Mouse (Mus musculus): Measurements from ENCODE around the gene Ttc13. TPM values are rescaled to one million over a fixed set of nuclear protein-coding genes. Genes with fewer than 3 reads are reported as not detected.

The Ttc13 gene
- polyA plus RNA-seq (2015; fragmentation: Nextera tagmentation; extraction: Ambion mirVana): 34.7 and 35.0 TPM in 2 replicates

DNA sequence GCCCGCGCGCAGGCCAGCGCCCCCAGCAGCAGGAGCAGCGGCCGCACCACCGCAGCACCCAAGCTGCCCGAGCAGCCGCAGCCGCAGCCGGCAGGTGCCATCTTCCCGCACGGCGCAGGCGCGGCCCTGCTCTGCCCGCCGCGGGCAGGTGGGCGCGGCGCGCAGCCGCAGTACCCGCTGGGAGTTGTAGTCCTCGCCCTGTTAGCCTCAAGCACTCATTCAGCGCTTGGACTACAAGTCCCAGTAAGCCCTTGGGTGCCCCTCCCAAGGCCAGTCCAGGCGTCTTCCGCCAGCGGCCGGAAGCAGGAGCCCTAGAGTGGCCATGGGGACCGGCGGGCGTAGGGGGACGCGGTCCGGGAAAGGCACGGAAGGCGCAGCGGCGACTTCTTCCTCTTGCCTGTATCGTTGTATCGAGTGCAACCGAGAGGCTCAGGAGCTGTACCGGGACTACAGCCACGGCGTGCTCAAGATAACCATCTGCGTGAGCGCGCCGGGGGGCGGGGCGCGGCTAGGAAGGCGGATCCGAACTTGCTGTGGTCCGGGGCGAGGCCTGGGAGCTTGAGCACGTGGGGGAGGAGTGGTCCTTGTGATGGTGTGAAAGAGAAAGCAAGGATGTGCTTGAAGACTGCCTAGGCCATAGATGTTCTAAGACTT is at the start of gene Ttc13, which contains the start of gene Arv1:
Ttc13 (minus strand) TSS at position 122 of the 654 bp plus-strand sequence.
Arv1 (plus strand) TSS at position 278 of the 654 bp plus-strand sequence.
- 1% methylated on average over 59 of the region's 59 CpGs for WGBS
- no peaks in the 10 kb centered on the region for H3K9me3 ChIP-seq (ENCODE audit: control insufficient read depth, low read length)
- H3K4me3 ChIP-seq (ENCODE audit: low read length): peak within 1 kb of the TSS; percentile 93
- peaks cover 17% of the 10 kb centered on the region for H3K4me1 ChIP-seq (ENCODE audit: control insufficient read depth, insufficient read depth, low read length)
- ATAC-seq: peak; percentile 100
- H3K27me3 ChIP-seq (replicated peaks; ENCODE audit: control insufficient read depth, insufficient read depth, low read length): no peaks in the 10 kb centered on the region
- H3K27ac ChIP-seq (ENCODE audit: low read length): peak within 1 kb of the TSS; percentile 61; the same call in 1 of the 2 replicates
- peak within 1 kb of the TSS; percentile 92 for H3K4me2 ChIP-seq (ENCODE audit: low read depth, low read length)
- H3K9ac ChIP-seq (ENCODE audit: low read depth, low read length): peak within 1 kb of the TSS; percentile 90
- H3K36me3 ChIP-seq (ENCODE audit: control insufficient read depth, insufficient read depth, low read length): no peaks in the 10 kb centered on the region

- Histone ChIP-seq H3K27ac (ENCODE audit: low read length) (no peak overlapping the region), H3K4me3 (ENCODE audit: low read length) (no peak overlapping the region), H3K9me3 (ENCODE audit: control insufficient read depth, low read length) (no peaks in the 10 kb centered on the region), H3K9ac (ENCODE audit: low read depth, low read length) (no peak overlapping the region), H3K4me2 (ENCODE audit: low read depth, low read length) (no peak overlapping the region), H3K27me3 (replicated peaks; ENCODE audit: control insufficient read depth, insufficient read depth, low read length) (no peaks in the 10 kb centered on the region), H3K36me3 (ENCODE audit: control insufficient read depth, insufficient read depth, low read length) (no peaks in the 10 kb centered on the region), H3K4me1 (ENCODE audit: control insufficient read depth, insufficient read depth, low read length) (no peaks in the 10 kb centered on the region)
- no peak for ATAC-seq
- WGBS: 70% methylated on average over 7 of the region's 7 CpGs
These were observed 41.3 kb upstream of the Ttc13 start for GRCm38 (mm10) chr8:124763061-124763460.

DNA sequence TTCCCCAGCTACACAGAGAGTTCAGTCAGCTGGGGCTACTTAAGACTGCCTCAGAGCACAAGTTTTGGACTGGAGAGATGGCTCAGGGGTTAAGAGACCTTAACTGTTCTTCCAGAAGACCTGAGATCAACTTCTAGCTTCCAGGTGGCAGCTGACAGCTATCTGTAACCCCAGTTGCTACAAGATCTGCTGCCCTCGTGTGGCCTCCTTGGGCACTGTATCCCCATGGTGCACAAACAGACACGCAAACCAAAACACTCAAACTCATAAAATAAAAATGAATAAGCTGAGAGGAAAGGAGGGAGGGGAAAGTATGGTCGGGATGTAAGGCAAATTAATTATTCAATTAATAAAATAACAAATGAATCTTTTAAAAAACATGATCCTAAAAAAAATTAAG is 36.8 kb upstream of the Ttc13 start:
- Histone ChIP-seq H3K4me3 (ENCODE audit: low read length) (no peak overlapping the region), H3K4me1 (ENCODE audit: control insufficient read depth, insufficient read depth, low read length) (peaks cover 14% of the 10 kb centered on the region), H3K9ac (ENCODE audit: low read depth, low read length) (no peak overlapping the region), H3K9me3 (ENCODE audit: control insufficient read depth, low read length) (no peaks in the 10 kb centered on the region), H3K27me3 (replicated peaks; ENCODE audit: control insufficient read depth, insufficient read depth, low read length) (no peaks in the 10 kb centered on the region), H3K36me3 (ENCODE audit: control insufficient read depth, insufficient read depth, low read length) (no peaks in the 10 kb centered on the region), H3K27ac (ENCODE audit: low read length) (no peak overlapping the region), H3K4me2 (ENCODE audit: low read depth, low read length) (no peak overlapping the region)
- 42% methylated on average over 3 of the region's 3 CpGs for WGBS
- no peak for ATAC-seq

- Histone ChIP-seq H3K4me2 (ENCODE audit: low read depth, low read length) (no peak overlapping the region), H3K9me3 (ENCODE audit: control insufficient read depth, low read length) (no peaks in the 10 kb centered on the region), H3K9ac (ENCODE audit: low read depth, low read length) (no peak overlapping the region), H3K36me3 (ENCODE audit: control insufficient read depth, insufficient read depth, low read length) (no peaks in the 10 kb centered on the region), H3K27me3 (replicated peaks; ENCODE audit: control insufficient read depth, insufficient read depth, low read length) (0 out of 2 replicates have a peak, but pooled peaks cover 4% of the 10 kb centered on the region), H3K4me3 (ENCODE audit: low read length) (no peak overlapping the region), H3K4me1 (ENCODE audit: control insufficient read depth, insufficient read depth, low read length) (peaks cover 22% of the 10 kb centered on the region), H3K27ac (ENCODE audit: low read length) (no peak overlapping the region)
- 74% methylated on average over 5 of the region's 5 CpGs for WGBS
- no peak for ATAC-seq
These were observed 34.8 kb upstream of the Ttc13 start for GRCm38 (mm10) chr8:124756601-124757000.

DNA sequence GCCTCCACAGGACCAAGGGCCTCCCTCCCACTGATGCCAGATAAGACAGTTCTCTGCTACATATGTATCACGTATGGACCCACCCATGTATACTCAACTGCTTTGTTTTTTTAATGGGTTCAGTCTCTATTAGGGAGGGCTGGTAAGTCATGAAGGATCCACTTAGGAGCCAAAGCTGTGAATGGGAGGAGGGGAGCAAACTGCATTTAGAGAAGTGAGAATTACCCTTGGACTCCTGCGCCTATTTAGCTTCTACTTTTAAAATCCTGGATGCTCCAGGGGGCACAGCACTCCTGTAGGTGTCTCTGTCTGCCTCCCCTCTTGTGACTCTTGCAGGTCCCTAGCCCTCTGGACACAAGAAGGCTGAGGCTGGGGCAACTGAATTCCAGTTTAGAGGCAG is 34.4 kb upstream of the Ttc13 start:
- H3K9me3 ChIP-seq (ENCODE audit: control insufficient read depth, low read length): no peaks in the 10 kb centered on the region
- no peak for ATAC-seq
- peaks cover 5% of the 10 kb centered on the region; the same call in 1 of the 2 replicates for H3K27me3 ChIP-seq (replicated peaks; ENCODE audit: control insufficient read depth, insufficient read depth, low read length)
- H3K27ac ChIP-seq (ENCODE audit: low read length): no peak overlapping the region
- H3K4me2 ChIP-seq (ENCODE audit: low read depth, low read length): no peak overlapping the region
- H3K4me3 ChIP-seq (ENCODE audit: low read length): no peak overlapping the region
- 76% methylated on average over 2 of the region's 2 CpGs for WGBS
- no peaks in the 10 kb centered on the region for H3K36me3 ChIP-seq (ENCODE audit: control insufficient read depth, insufficient read depth, low read length)
- peaks cover 24% of the 10 kb centered on the region for H3K4me1 ChIP-seq (ENCODE audit: control insufficient read depth, insufficient read depth, low read length)
- no peak overlapping the region for H3K9ac ChIP-seq (ENCODE audit: low read depth, low read length)

GRCm38 (mm10) chr8:124755481-124755880 is 33.7 kb upstream of the Ttc13 start:
- Histone ChIP-seq H3K9me3 (ENCODE audit: control insufficient read depth, low read length) (no peaks in the 10 kb centered on the region), H3K36me3 (ENCODE audit: control insufficient read depth, insufficient read depth, low read length) (no peaks in the 10 kb centered on the region), H3K27me3 (replicated peaks; ENCODE audit: control insufficient read depth, insufficient read depth, low read length) (peaks cover 11% of the 10 kb centered on the region; the same call in 1 of the 2 replicates), H3K27ac (ENCODE audit: low read length) (no peak overlapping the region), H3K4me3 (ENCODE audit: low read length) (no peak overlapping the region), H3K4me2 (ENCODE audit: low read depth, low read length) (no peak overlapping the region), H3K9ac (ENCODE audit: low read depth, low read length) (no peak overlapping the region), H3K4me1 (ENCODE audit: control insufficient read depth, insufficient read depth, low read length) (peaks cover 26% of the 10 kb centered on the region)
- 84% methylated on average over 8 of the region's 8 CpGs for WGBS
- no peak for ATAC-seq

GRCm38 (mm10) chr8:124754792-124755190 is 33.0 kb upstream of the Ttc13 start:
- peaks cover 26% of the 10 kb centered on the region for H3K4me1 ChIP-seq (ENCODE audit: control insufficient read depth, insufficient read depth, low read length)
- H3K9ac ChIP-seq (ENCODE audit: low read depth, low read length): no peak overlapping the region
- H3K36me3 ChIP-seq (ENCODE audit: control insufficient read depth, insufficient read depth, low read length): no peaks in the 10 kb centered on the region
- 33% methylated on average over 4 of the region's 4 CpGs for WGBS
- H3K9me3 ChIP-seq (ENCODE audit: control insufficient read depth, low read length): no peaks in the 10 kb centered on the region
- H3K27me3 ChIP-seq (replicated peaks; ENCODE audit: control insufficient read depth, insufficient read depth, low read length): peaks cover 17% of the 10 kb centered on the region
- no peak overlapping the region for H3K4me3 ChIP-seq (ENCODE audit: low read length)
- no peak overlapping the region for H3K27ac ChIP-seq (ENCODE audit: low read length)
- H3K4me2 ChIP-seq (ENCODE audit: low read depth, low read length): no peak overlapping the region
- no peak for ATAC-seq

DNA sequence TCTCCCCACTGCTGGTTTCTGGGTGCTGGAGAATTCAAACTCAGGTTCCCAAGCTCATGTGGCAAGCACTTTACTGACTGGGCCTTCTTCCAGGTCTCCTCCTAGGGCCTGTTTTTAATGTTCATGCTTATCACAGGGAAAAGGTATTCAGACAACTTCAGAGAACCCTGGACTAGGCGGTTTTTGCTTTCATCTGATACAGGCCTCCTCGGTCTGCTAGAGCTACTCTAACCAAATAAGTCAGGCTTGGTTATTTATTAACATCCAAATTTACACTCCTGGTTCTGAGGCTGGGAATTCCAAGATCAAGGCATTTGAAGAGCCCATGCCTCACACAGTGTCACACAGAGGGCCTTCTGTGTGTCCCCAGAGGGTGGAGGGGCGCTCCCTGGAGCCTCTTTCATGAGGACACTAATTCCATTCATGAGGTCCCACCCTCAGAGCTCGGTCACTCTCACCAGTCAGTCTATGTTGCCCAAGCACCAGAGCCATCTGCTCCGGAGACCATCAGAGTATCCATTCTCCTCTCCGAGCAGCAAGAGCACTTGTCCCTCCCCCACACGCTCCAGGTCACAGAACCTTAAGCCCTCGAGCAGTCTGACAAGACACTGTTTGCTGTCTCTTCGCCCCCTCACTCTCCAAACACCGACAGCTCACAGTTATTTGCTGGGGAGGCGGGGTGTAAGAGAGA is 32.5 kb upstream of the Ttc13 start:
- no peaks in the 10 kb centered on the region for H3K9me3 ChIP-seq (ENCODE audit: control insufficient read depth, low read length)
- peak; percentile 53 for ATAC-seq
- H3K27ac ChIP-seq (ENCODE audit: low read length): no peak overlapping the region
- H3K36me3 ChIP-seq (ENCODE audit: control insufficient read depth, insufficient read depth, low read length): no peaks in the 10 kb centered on the region
- no peak overlapping the region for H3K9ac ChIP-seq (ENCODE audit: low read depth, low read length)
- H3K4me3 ChIP-seq (ENCODE audit: low read length): no peak overlapping the region
- H3K4me1 ChIP-seq (ENCODE audit: control insufficient read depth, insufficient read depth, low read length): peaks cover 26% of the 10 kb centered on the region
- peaks cover 17% of the 10 kb centered on the region for H3K27me3 ChIP-seq (replicated peaks; ENCODE audit: control insufficient read depth, insufficient read depth, low read length)
- WGBS: 13% methylated on average over 11 of the region's 11 CpGs
- no peak overlapping the region for H3K4me2 ChIP-seq (ENCODE audit: low read depth, low read length)

- no peak overlapping the region for H3K4me3 ChIP-seq (ENCODE audit: low read length)
- H3K4me2 ChIP-seq (ENCODE audit: low read depth, low read length): no peak overlapping the region
- H3K27ac ChIP-seq (ENCODE audit: low read length): no peak overlapping the region
- H3K9me3 ChIP-seq (ENCODE audit: control insufficient read depth, low read length): no peaks in the 10 kb centered on the region
- 48% methylated on average over 21 of the region's 21 CpGs for WGBS
- H3K4me1 ChIP-seq (ENCODE audit: control insufficient read depth, insufficient read depth, low read length): peaks cover 26% of the 10 kb centered on the region
- no peak for ATAC-seq
- H3K9ac ChIP-seq (ENCODE audit: low read depth, low read length): no peak overlapping the region
- peaks cover 17% of the 10 kb centered on the region for H3K27me3 ChIP-seq (replicated peaks; ENCODE audit: control insufficient read depth, insufficient read depth, low read length)
- H3K36me3 ChIP-seq (ENCODE audit: control insufficient read depth, insufficient read depth, low read length): no peaks in the 10 kb centered on the region
These were observed 30.6 kb upstream of the Ttc13 start for GRCm38 (mm10) chr8:124752325-124752862.
